Mouse (Mus musculus): Measurements from ENCODE around the gene Man1a.

The Man1a gene

GRCm38 (mm10) chr10:53925456-53925855 is 151.0 kb downstream of the Man1a start:
- no peak for DNase-seq (ENCODE audit: low read depth in 2 of 2, low spot score in 2 of 2)

DNA sequence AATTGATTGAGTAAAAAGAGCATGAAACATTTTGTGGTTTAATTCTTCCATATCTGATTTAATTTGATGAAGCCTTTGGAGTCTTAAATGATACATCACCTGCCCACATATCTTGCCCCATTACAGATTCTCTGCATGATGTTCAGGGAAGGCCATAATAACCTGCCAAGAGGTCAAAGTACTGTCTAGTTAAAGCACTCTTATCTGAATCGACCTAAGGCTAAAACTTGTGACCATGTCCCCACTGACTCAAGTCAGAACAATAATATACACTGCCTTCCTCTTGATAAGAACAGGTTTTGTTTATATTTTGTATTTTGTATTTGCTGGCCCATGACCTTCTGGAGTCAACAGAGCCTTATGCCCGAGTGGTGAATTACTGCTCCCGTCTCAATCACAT is 154.2 kb downstream of the Man1a start:
- DNase-seq (ENCODE audit: low read depth in 2 of 2, low spot score in 2 of 2), result no peak

- no peak for DNase-seq (ENCODE audit: low read depth in 2 of 2, low spot score in 2 of 2)
These were observed 158.9 kb downstream of the Man1a start for GRCm38 (mm10) chr10:53917517-53917916.

- no peak for DNase-seq (ENCODE audit: low read depth in 2 of 2, low spot score in 2 of 2)
These were observed 160.7 kb downstream of the Man1a start for GRCm38 (mm10) chr10:53915719-53916118.

GRCm38 (mm10) chr10:53914974-53915609 is 161.3 kb downstream of the Man1a start:
- no peak for DNase-seq (ENCODE audit: low read depth in 2 of 2, low spot score in 2 of 2)

- no peak for DNase-seq (ENCODE audit: low read depth in 2 of 2, low spot score in 2 of 2)
These were observed 162.7 kb downstream of the Man1a start for GRCm38 (mm10) chr10:53913546-53914312.

GRCm38 (mm10) chr10:53889512-53889911 is 186.9 kb downstream of the Man1a start:
- no peak for DNase-seq (ENCODE audit: low read depth in 2 of 2, low spot score in 2 of 2)

- DNase-seq (ENCODE audit: low read depth in 2 of 2, low spot score in 2 of 2), result no peak
These were observed 187.9 kb downstream of the Man1a start for GRCm38 (mm10) chr10:53888382-53889110.

GRCm38 (mm10) chr10:53886475-53886874 is 189.9 kb downstream of the Man1a start:
- DNase-seq (ENCODE audit: low read depth in 2 of 2, low spot score in 2 of 2), result no peak

GRCm38 (mm10) chr10:53881310-53881709 is 195.1 kb downstream of the Man1a start:
- DNase-seq (ENCODE audit: low read depth in 2 of 2, low spot score in 2 of 2), result no peak

GRCm38 (mm10) chr10:53875896-53876295 is 200.5 kb downstream of the Man1a start:
- no peak for DNase-seq (ENCODE audit: low read depth in 2 of 2, low spot score in 2 of 2)

DNA sequence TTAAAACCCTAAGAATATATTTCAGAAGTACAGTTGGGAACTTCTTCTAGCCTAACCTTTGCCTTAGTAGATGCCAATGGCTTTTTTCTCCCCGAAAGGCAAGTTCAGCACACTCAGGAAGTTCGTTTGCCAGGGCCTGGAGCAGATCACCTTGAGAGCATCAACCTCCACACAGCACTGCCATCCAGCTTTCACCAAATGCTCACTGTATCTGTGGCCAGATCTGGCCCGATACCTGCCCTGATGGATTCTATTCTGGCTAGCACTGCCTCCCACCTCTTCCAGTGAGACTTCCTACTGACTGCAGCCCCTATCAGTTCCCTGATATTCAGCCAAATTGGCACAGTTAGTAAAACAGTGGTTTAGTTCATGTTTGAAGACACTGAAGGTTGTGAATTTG is 202.2 kb downstream of the Man1a start:
- no peak for DNase-seq (ENCODE audit: low read depth in 2 of 2, low spot score in 2 of 2)

GRCm38 (mm10) chr10:53863486-53864357 is 212.7 kb downstream of the Man1a start:
- DNase-seq (ENCODE audit: low read depth in 2 of 2, low spot score in 2 of 2), result no peak

DNA sequence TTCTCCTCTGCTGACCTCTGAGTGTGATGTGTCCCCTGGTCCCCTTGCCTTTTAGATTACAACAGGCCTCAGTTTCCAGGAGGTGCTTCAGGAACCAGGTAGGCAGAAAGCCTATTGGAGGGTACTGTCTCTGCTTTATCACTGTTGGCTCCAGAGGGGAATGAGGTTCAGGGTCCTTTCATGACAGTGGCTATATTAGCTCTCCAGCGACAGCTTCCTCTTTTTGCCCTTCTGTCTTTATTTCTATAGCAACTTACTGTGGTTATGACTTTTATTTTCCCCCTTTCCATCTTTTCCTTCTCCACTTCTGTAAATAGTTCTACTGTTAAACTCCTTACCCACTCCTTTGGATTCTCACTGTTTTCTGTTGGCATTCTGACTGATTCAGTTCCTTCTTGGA is 216.5 kb downstream of the Man1a start:
- no peak for DNase-seq (ENCODE audit: low read depth in 2 of 2, low spot score in 2 of 2)

GRCm38 (mm10) chr10:53859224-53859623 is 217.2 kb downstream of the Man1a start:
- no peak for DNase-seq (ENCODE audit: low read depth in 2 of 2, low spot score in 2 of 2)

All from CD8-positive naive resting alpha-beta T cell, adult 2 months (primary cell).